Mouse (Mus musculus) G1E (cell line): Measurements from ENCODE around the gene Qk.

Source experiments
- CTCF ChIP-seq: IDR thresholded peaks from 2 replicates; pipeline ENCODE4 v1.5.1; 2012; ENCODE audit warnings: low read depth, low read length, inconsistent platforms, mixed read lengths
- GATA1 ChIP-seq: IDR thresholded peaks from 2 replicates; pipeline ENCODE4 v1.6.1; 2012; ENCODE audit warnings: borderline replicate concordance, low read length, inconsistent platforms, mixed read lengths
- GATA2 ChIP-seq: IDR thresholded peaks from 2 replicates; pipeline ENCODE4 v1.6.1; 2012; ENCODE audit warnings: low read depth, low read length, inconsistent platforms, borderline replicate concordance
- POLR2AphosphoS5 ChIP-seq: IDR thresholded peaks from 2 replicates; pipeline ENCODE4 v1.6.1; 2012; ENCODE audit warnings: low read depth, low read length, inconsistent platforms; ENCODE audit not compliant: insufficient replicate concordance
- TAL1 ChIP-seq: conservative IDR thresholded peaks from 2 replicates; pipeline ENCODE4 v1.6.1; 2012; ENCODE audit warnings: low read depth, low read length, inconsistent platforms, mixed read lengths

- no peak for TF ChIP-seq TAL1
- no peak for TF ChIP-seq CTCF
- no peak for TF ChIP-seq POLR2AphosphoS5
- no peak for TF ChIP-seq GATA1
- no peak for TF ChIP-seq GATA2
Measured at GRCm38 (mm10) chr17:10266207-10266606, 53.4 kb downstream of the Qk start.
